Mouse (Mus musculus) erythroblast, embryonic 14.5 days (primary cell): Measurements from ENCODE around the gene Scaper.

Source experiments
- GATA1 ChIP-seq: IDR thresholded peaks from 2 replicates; pipeline ENCODE4 v1.6.1; 2012; ENCODE audit warnings: low read length, inconsistent platforms, mixed read lengths
- TAL1 ChIP-seq: IDR thresholded peaks from 3 replicates; pipeline ENCODE4 v1.6.1; 2012; ENCODE audit warnings: low read length, inconsistent platforms, mixed read lengths

- TF ChIP-seq GATA1: no peak
- TF ChIP-seq TAL1: no peak
These were observed 402.0 kb downstream of the Scaper start for GRCm38 (mm10) chr9:55535907-55536306.
